Mouse (Mus musculus) WW6 (cell line): ENCODE measurements at regions not wholly inside any gene's neighbourhood (a gene's known extent, or its start where the extent isn't known, plus 50 kb on each side); places are given as distances from the start of the nearest gene placed in this dataset.

Experiments used
- DNase-seq: peaks from one replicate; pipeline ENCODE4 v3.0.0-alpha.2; 2013; ENCODE audit warnings: low read depth, low spot score

- no peak for DNase-seq
Observed at GRCm38 (mm10) chr12:99039497-99040322, 119.3 kb downstream of the Ttc8 start.

- DNase-seq, result no peak
Observed at GRCm38 (mm10) chr12:99041606-99042005, 121.2 kb downstream of the Ttc8 start.

GRCm38 (mm10) chr12:99042918-99043862 is 122.8 kb downstream of the Ttc8 start:
- DNase-seq, result no peak

GRCm38 (mm10) chr12:99044477-99044876 is 124.1 kb downstream of the Ttc8 start:
- no peak for DNase-seq

- DNase-seq, result no peak
Observed at GRCm38 (mm10) chr12:99050426-99050825, 130.1 kb downstream of the Ttc8 start.

- DNase-seq, result no peak
Observed at GRCm38 (mm10) chr12:99052599-99052998, 132.2 kb downstream of the Ttc8 start.

- no peak for DNase-seq
Observed at GRCm38 (mm10) chr12:99057521-99057920, 137.1 kb downstream of the Ttc8 start.

- no peak for DNase-seq
Observed at GRCm38 (mm10) chr12:99058916-99059315, 138.5 kb downstream of the Ttc8 start.

GRCm38 (mm10) chr12:99059491-99059890 is 139.1 kb downstream of the Ttc8 start:
- no peak for DNase-seq

GRCm38 (mm10) chr12:99060702-99061101 is 140.3 kb downstream of the Ttc8 start:
- no peak for DNase-seq

GRCm38 (mm10) chr12:99063441-99063840 is 143.1 kb downstream of the Ttc8 start:
- no peak for DNase-seq

GRCm38 (mm10) chr12:99063885-99064284 is 143.5 kb downstream of the Ttc8 start:
- DNase-seq, result no peak

GRCm38 (mm10) chr12:99067962-99068361 is 147.6 kb downstream of the Ttc8 start:
- DNase-seq, result no peak

GRCm38 (mm10) chr12:99073766-99074165 is 153.4 kb downstream of the Ttc8 start:
- DNase-seq, result no peak

GRCm38 (mm10) chr12:99077366-99077765 is 157.0 kb downstream of the Ttc8 start:
- no peak for DNase-seq

- DNase-seq, result no peak
Observed at GRCm38 (mm10) chr12:99079873-99080272, 159.5 kb downstream of the Ttc8 start.

- DNase-seq, result no peak
Observed at GRCm38 (mm10) chr12:99083616-99084015, 163.2 kb downstream of the Ttc8 start.

- peak; percentile 72 for DNase-seq
Observed at GRCm38 (mm10) chr12:99084144-99084543, 163.8 kb downstream of the Ttc8 start.

- no peak for DNase-seq
Observed at GRCm38 (mm10) chr12:99087286-99087685, 166.9 kb downstream of the Ttc8 start.

- no peak for DNase-seq
Observed at GRCm38 (mm10) chr12:99091770-99092169, 171.4 kb downstream of the Ttc8 start.

GRCm38 (mm10) chr12:99093151-99093550 is 172.8 kb downstream of the Ttc8 start:
- DNase-seq, result no peak

GRCm38 (mm10) chr12:99093989-99094388 is 173.6 kb downstream of the Ttc8 start:
- DNase-seq, result no peak
